Comparison of ENCODE assay signal across 8 mouse cellular contexts in genomic region chr4:135128841-135129520, GRCm38 (mm10). TPM values are rescaled to one million over a fixed set of nuclear protein-coding genes. Genes with fewer than 3 reads are reported as not detected.
DNase-seq lines count a peak whose midpoint lies in the region; ATAC-seq and TF ChIP-seq lines count a peak whose summit lies in the region.

No protein-coding gene starts in this region.

- H3K27ac ChIP-seq in kidney, embryonic 16.5 days (ENCODE audit: low read length), result no peak overlapping the region
- H3K27ac ChIP-seq in MEL (ENCODE audit: control insufficient read depth, low read depth, low read length), result peak overlapping the region; percentile 45
- H3K27ac ChIP-seq in forebrain, postnatal 0 days (ENCODE audit: low read depth, low read length), result no peak overlapping the region
- no peak overlapping the region for H3K27ac ChIP-seq in liver, embryonic 12.5 days
- H3K27ac ChIP-seq in neural tube, embryonic 12.5 days, result no peak overlapping the region

- peak in 1 of 2 experiments; percentile 53; a peak in 1 of 4 replicates for TF ChIP-seq POLR2A in MEL (IDR thresholded peaks at IDR 0.05; ENCODE audit: control insufficient read depth in 1 of 2, insufficient read depth in 1 of 2, low read depth in 1 of 2, low read length in 2 of 2, poor library complexity in 1 of 2)

- no peak for ATAC-seq in kidney, embryonic 16.5 days (ENCODE audit: low FRiP score, low TSS enrichment)
- ATAC-seq in forebrain, postnatal 0 days, result no peak; the same call in 1 of the 2 replicates
- ATAC-seq in liver, embryonic 12.5 days, result no peak
- ATAC-seq in neural tube, embryonic 12.5 days (ENCODE audit: low FRiP score, low read depth), result no peak

- H3K36me3 ChIP-seq in kidney, embryonic 16.5 days (ENCODE audit: insufficient read depth, low read length), result no peaks in the 10 kb centered on the region
- H3K36me3 ChIP-seq in MEL (ENCODE audit: control insufficient read depth in 1 of 2, insufficient read depth in 2 of 2, low read length in 2 of 2), result peaks cover 0 to 5% of the 10 kb centered on the region in 2 experiments; a peak in 2 of 4 replicates
- no peaks in the 10 kb centered on the region for H3K36me3 ChIP-seq in forebrain, postnatal 0 days (ENCODE audit: insufficient read depth)
- no peaks in the 10 kb centered on the region for H3K36me3 ChIP-seq in liver, embryonic 12.5 days
- H3K36me3 ChIP-seq in neural tube, embryonic 12.5 days, result no peaks in the 10 kb centered on the region

- H3K9ac ChIP-seq in kidney, embryonic 16.5 days (replicated peaks; ENCODE audit: low read length), result 0 out of 2 replicates have a peak overlapping the region, but pooled peaks have one; percentile 17
- peak overlapping the region; percentile 43 for H3K9ac ChIP-seq in MEL (ENCODE audit: control insufficient read depth, low read depth, low read length, poor library complexity, severe bottlenecking)
- H3K9ac ChIP-seq in forebrain, postnatal 0 days, result 0 out of 2 replicates have a peak overlapping the region, but pooled peaks have one; percentile 0
- no peak overlapping the region; the same call in 1 of the 2 replicates for H3K9ac ChIP-seq in liver, embryonic 12.5 days
- H3K9ac ChIP-seq in neural tube, embryonic 12.5 days, result no peak overlapping the region; the same call in 1 of the 2 replicates

- DNase-seq in kidney, postnatal 14 days, result no peak
- peak; percentile 92 for DNase-seq in MEL (ENCODE audit: low read depth, low spot score)
- DNase-seq in forebrain, postnatal 0 days, result peak; percentile 60
- no peak for DNase-seq in right cerebral cortex, postnatal 25 days
- DNase-seq in frontal cortex, postnatal 25 days (ENCODE audit: low spot score in 2 of 2), result no peak

- no peak for TF ChIP-seq RAD21 in MEL (IDR thresholded peaks at IDR 0.05; ENCODE audit: low read depth, low read length)

- no peak for TF ChIP-seq EP300 in MEL (IDR thresholded peaks at IDR 0.05; ENCODE audit: low read depth in 1 of 2, low read length in 2 of 2)

- H3K4me1 ChIP-seq in kidney, embryonic 16.5 days (ENCODE audit: insufficient read depth, low read length), result peaks cover 5% of the 10 kb centered on the region; the same call in 1 of the 2 replicates
- H3K4me1 ChIP-seq in MEL (ENCODE audit: control insufficient read depth in 1 of 2, insufficient read depth in 2 of 2, low read length in 2 of 2), result peaks cover 2 to 15% of the 10 kb centered on the region in 2 experiments; a peak in 3 of 4 replicates
- no peaks in the 10 kb centered on the region; the same call in 1 of the 2 replicates for H3K4me1 ChIP-seq in forebrain, postnatal 0 days (ENCODE audit: insufficient read depth)
- H3K4me1 ChIP-seq in liver, embryonic 12.5 days, result peaks cover 11% of the 10 kb centered on the region; the same call in 1 of the 2 replicates
- H3K4me1 ChIP-seq in neural tube, embryonic 12.5 days, result peaks cover 4% of the 10 kb centered on the region; the same call in 1 of the 2 replicates

- peak overlapping the region; percentile 51 for H3K4me2 ChIP-seq in kidney, embryonic 16.5 days (replicated peaks; ENCODE audit: low read depth, low read length)
- H3K4me2 ChIP-seq in forebrain, postnatal 0 days (ENCODE audit: low read depth), result peak overlapping the region; percentile 42
- H3K4me2 ChIP-seq in liver, embryonic 12.5 days, result peak overlapping the region; percentile 48
- H3K4me2 ChIP-seq in neural tube, embryonic 12.5 days (replicated peaks), result peak overlapping the region; percentile 58

- H3K79me2 ChIP-seq in MEL (ENCODE audit: control insufficient read depth, insufficient read depth, low read length, poor library complexity), result no peaks in the 10 kb centered on the region

- peaks cover 14% of the 10 kb centered on the region for H3K27me3 ChIP-seq in kidney, embryonic 16.5 days (ENCODE audit: insufficient read depth, low read length)
- no peaks in the 10 kb centered on the region for H3K27me3 ChIP-seq in MEL (ENCODE audit: control insufficient read depth in 1 of 2, insufficient read depth in 2 of 2, low read length in 2 of 2)
- H3K27me3 ChIP-seq in forebrain, postnatal 0 days (ENCODE audit: insufficient read depth, low read length), result no peaks in the 10 kb centered on the region
- H3K27me3 ChIP-seq in liver, embryonic 12.5 days (replicated peaks), result peaks cover 46% of the 10 kb centered on the region
- H3K27me3 ChIP-seq in neural tube, embryonic 12.5 days (replicated peaks), result peaks cover 12% of the 10 kb centered on the region

- peak overlapping the region; percentile 29 for H3K4me3 ChIP-seq in kidney, embryonic 16.5 days (ENCODE audit: low read length)
- H3K4me3 ChIP-seq in MEL (ENCODE audit: control insufficient read depth in 1 of 2, insufficient read depth in 1 of 2, low read depth in 2 of 2, low read length in 2 of 2), result peak overlapping the region; percentile 45 to 56
- peak overlapping the region; percentile 25 for H3K4me3 ChIP-seq in forebrain, postnatal 0 days (ENCODE audit: low read depth, low read length)
- H3K4me3 ChIP-seq in liver, embryonic 12.5 days, result no peak overlapping the region
- H3K4me3 ChIP-seq in neural tube, embryonic 12.5 days, result peak overlapping the region; percentile 13; the same call in 1 of the 2 replicates

- 12% methylated on average over 22 of the region's 22 CpGs for WGBS in kidney, embryonic 16.5 days
- 24% methylated on average over 22 of the region's 22 CpGs for WGBS in forebrain, postnatal 0 days
- 13% methylated on average over 22 of the region's 22 CpGs for WGBS in liver, embryonic 12.5 days (ENCODE audit: insufficient replicate concordance)
- 11% methylated on average over 22 of the region's 22 CpGs for WGBS in neural tube, embryonic 12.5 days

- no peaks in the 10 kb centered on the region for H3K9me3 ChIP-seq in kidney, embryonic 16.5 days (ENCODE audit: low read length)
- H3K9me3 ChIP-seq in MEL (replicated peaks; ENCODE audit: insufficient read depth, low read length), result no peaks in the 10 kb centered on the region
- no peaks in the 10 kb centered on the region for H3K9me3 ChIP-seq in forebrain, postnatal 0 days (ENCODE audit: low read length)
- H3K9me3 ChIP-seq in liver, embryonic 12.5 days (replicated peaks), result no peaks in the 10 kb centered on the region
- no peaks in the 10 kb centered on the region for H3K9me3 ChIP-seq in neural tube, embryonic 12.5 days

- TF ChIP-seq CTCF in MEL (IDR thresholded peaks at IDR 0.05 in 2 of 3, conservative IDR thresholded peaks at IDR 0.05 in 1 of 3; ENCODE audit: control insufficient read depth in 1 of 3, insufficient read depth in 1 of 3, low read depth in 2 of 3, low read length in 3 of 3, poor library complexity in 1 of 3, severe bottlenecking in 1 of 3), result no peak
- no peak for TF ChIP-seq CTCF in forebrain, postnatal 0 days (IDR thresholded peaks at IDR 0.05; ENCODE audit: low read depth)

TF ChIP-seq in MEL, 35 proteins besides CTCF, POLR2A, EP300 and RAD21:
- TF ChIP-seq NRF1 (IDR thresholded peaks at IDR 0.05; ENCODE audit: insufficient read depth, low read depth, low read length, poor library complexity, severe bottlenecking), result peak; percentile 70
- peak; percentile 20; the same call in 1 of the 2 replicates for TF ChIP-seq TBP (IDR thresholded peaks at IDR 0.05; ENCODE audit: low read depth, low read length)
- TF ChIP-seq CHD1 (IDR thresholded peaks at IDR 0.05; ENCODE audit: low read depth, low read length), result no peak
- peak; percentile 30; the same call in 1 of the 2 replicates for TF ChIP-seq NELFE (IDR thresholded peaks at IDR 0.05; ENCODE audit: low read depth, low read length)
- TF ChIP-seq ETS1 (IDR thresholded peaks at IDR 0.05; ENCODE audit: low read depth, low read length), result no peak
TF ChIP-seq in MEL: peak in this region for 3.

RNA-seq across cellular contexts. Expression of gene Runx3, which starts 8.5 kb away (rescaled TPM):
- polyA plus RNA-seq in kidney, embryonic 16.5 days (2015; fragmentation: Nextera tagmentation; extraction: Ambion mirVana), result 0.06 TPM in 1 of 2 replicates, not detected in the other
- total RNA-seq in MEL (2012; rRNA removed), result 3.7 and 4.3 TPM in 2 replicates
- 10 to 100 TPM in 1 of 2 experiments, not detected in 1; 29.2 TPM for polyA plus RNA-seq in MEL (2012; ENCODE audit: insufficient read depth in 1 of 2, insufficient read length in 2 of 2, low read depth in 1 of 2, low replicate concordance in 2 of 2, missing spikeins in 1 of 2)
- not detected in 2 replicates for total RNA-seq in forebrain, postnatal 0 days (2014; rRNA removed)
- not detected in 2 replicates for polyA plus RNA-seq in forebrain, postnatal 0 days (2015; fragmentation: Nextera tagmentation; extraction: Ambion mirVana)
- 0.51 and 0.54 TPM in 2 replicates for polyA plus RNA-seq in liver, embryonic 12.5 days (2016; fragmentation: Nextera tagmentation; extraction: Ambion mirVana)
- 1.6 and 2.1 TPM in 2 replicates for polyA plus RNA-seq in neural tube, embryonic 12.5 days (2016; fragmentation: Nextera tagmentation; extraction: Ambion mirVana)

Comparison
In these comparisons a context has a peak if more than half of its experiments do, and no peak if none do; other contexts are left out.
1. H3K9ac ChIP-seq: peak in kidney, embryonic 16.5 days (single experiment), MEL (single experiment) and forebrain, postnatal 0 days (single experiment); none in liver, embryonic 12.5 days (single experiment) and neural tube, embryonic 12.5 days (single experiment).
2. DNase-seq: peak in MEL (single experiment) and forebrain, postnatal 0 days (single experiment); none in kidney, postnatal 14 days (single experiment), right cerebral cortex, postnatal 25 days (single experiment) and frontal cortex, postnatal 25 days (0 of 2).
3. Peak in every context shown above with its lines, with median percentiles within 50 percentile points of each other: H3K4me2 ChIP-seq.